Mouse (Mus musculus) lung, embryonic 14.5 days (tissue): Measurements from ENCODE around the gene Fcnb. TPM values are rescaled to one million over a fixed set of nuclear protein-coding genes. Genes with fewer than 3 reads are reported as not detected.

Experiments
- ATAC-seq: fragments of 200-750 bp; cut with Nextera tagmentation; 2 replicates; pipeline ENCODE4 v1.8.0; 2017; ENCODE audit warnings: mild to moderate bottlenecking, moderate TSS enrichment, moderate library complexity; ENCODE audit not compliant: insufficient read depth
- DNase-seq: peaks from one replicate; pipeline ENCODE4 v3.0.0-alpha.2; 2015
- H3K27ac ChIP-seq: fragments of 300-500 bp; sonication (generic); 2 replicates; pipeline ENCODE4 v1.5.1; 2014; ENCODE audit warnings: low read depth, mild to moderate bottlenecking, moderate library complexity
- H3K27me3 ChIP-seq: fragments of 300-500 bp; sonication (generic); 2 replicates; pipeline ENCODE4 v1.6.1; 2014; ENCODE audit warnings: low read length, control low read depth; ENCODE audit not compliant: insufficient read depth
- H3K36me3 ChIP-seq: fragments of 300-500 bp; sonication (generic); 2 replicates; pipeline ENCODE4 v1.6.1; 2014; ENCODE audit warnings: control low read depth; ENCODE audit not compliant: insufficient read depth
- H3K4me1 ChIP-seq: fragments of 300-500 bp; sonication (generic); 2 replicates; pipeline ENCODE4 v1.6.1; 2014; ENCODE audit warnings: antibody characterized with exemption, control low read depth; ENCODE audit not compliant: insufficient read depth
- H3K4me2 ChIP-seq: fragments of 300-500 bp; sonication (generic); 2 replicates; pipeline ENCODE4 v1.6.1; 2014; ENCODE audit warnings: mild to moderate bottlenecking
- H3K4me3 ChIP-seq: fragments of 300-500 bp; sonication (generic); 2 replicates; pipeline ENCODE4 v1.5.1; 2014; ENCODE audit warnings: low read depth, low read length
- H3K9ac ChIP-seq: fragments of 300-500 bp; sonication (generic); 2 replicates; pipeline ENCODE4 v1.6.1; 2014
- H3K9me3 ChIP-seq: fragments of 300-500 bp; sonication (generic); 2 replicates; pipeline ENCODE4 v1.6.1; 2016; ENCODE audit warnings: low read depth, low read length, control low read depth
- CTCF ChIP-seq: IDR thresholded peaks from 2 replicates; pipeline ENCODE4 v1.5.1; 2016; ENCODE audit warnings: antibody characterized with exemption, low read depth
- WGBS: fragments of 180-500 bp; shearing (Covaris S2); extraction: QIAGEN DNeasy Blood & Tissue Kit; methylation state at CpG from one replicate; pipeline ENCODE4 v1.1.7; 2014; 5-methylcytosine and 5-hydroxymethylcytosine counted together
- polyA plus RNA-seq: library from polyadenylated mRNA; unstranded; fragments of >200 nt; fragmentation: Nextera tagmentation; extraction: Ambion mirVana; gene quantifications from 2 replicates; pipeline ENCODE4 v1.2.1, GENCODE M21; 2014

The Fcnb gene
- polyA plus RNA-seq, 1 experiment from 2014 or later, result not detected

GRCm38 (mm10) chr2:28098547-28099505 is 14.1 kb upstream of the Fcnb start:
- ATAC-seq, result no peak
- H3K9me3 ChIP-seq, result no peaks in the 10 kb centered on the region
- TF ChIP-seq CTCF, result no peak
- H3K27me3 ChIP-seq, result no peaks in the 10 kb centered on the region
- H3K4me2 ChIP-seq, result peak overlapping the region; percentile 41
- no peak overlapping the region for H3K9ac ChIP-seq
- no peak overlapping the region for H3K27ac ChIP-seq
- H3K4me3 ChIP-seq, result no peak overlapping the region
- no peaks in the 10 kb centered on the region for H3K4me1 ChIP-seq
- peak; percentile 28 for DNase-seq
- WGBS, result 8% methylated on average over 24 of the region's 24 CpGs
- H3K36me3 ChIP-seq, result no peaks in the 10 kb centered on the region

GRCm38 (mm10) chr2:28096751-28097309 is 12.1 kb upstream of the Fcnb start:
- Histone ChIP-seq H3K9me3 (no peaks in the 10 kb centered on the region), H3K4me2 (no peak overlapping the region), H3K36me3 (no peaks in the 10 kb centered on the region), H3K9ac (no peak overlapping the region), H3K27me3 (no peaks in the 10 kb centered on the region), H3K4me3 (no peak overlapping the region), H3K27ac (no peak overlapping the region), H3K4me1 (no peaks in the 10 kb centered on the region)
- WGBS, result 74% methylated on average over 6 of the region's 6 CpGs
- ATAC-seq (no peak), DNase-seq (no peak)
- TF ChIP-seq CTCF, result no peak

DNA sequence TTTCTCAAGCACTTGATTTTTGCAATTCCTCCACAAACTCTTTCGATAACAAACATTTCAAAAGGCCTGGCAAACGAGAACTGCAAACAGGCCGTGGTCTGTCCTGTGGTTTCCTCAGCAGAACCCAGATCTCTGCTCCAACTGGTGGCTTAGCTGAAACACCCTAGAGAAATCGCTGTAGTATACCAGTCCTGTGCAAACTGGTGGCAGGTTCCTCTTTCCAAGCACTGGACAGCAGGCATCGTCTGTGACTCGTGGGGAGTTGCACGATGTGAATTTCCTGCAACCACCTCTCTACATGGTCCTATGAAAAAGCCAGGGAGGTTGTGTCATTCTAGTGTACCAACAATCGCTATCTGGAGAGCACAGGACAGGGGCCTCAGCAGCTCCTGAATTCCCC is 7.4 kb upstream of the Fcnb start:
- Histone ChIP-seq H3K4me1 (no peaks in the 10 kb centered on the region), H3K27ac (no peak overlapping the region), H3K27me3 (no peaks in the 10 kb centered on the region), H3K4me2 (no peak overlapping the region), H3K9me3 (no peaks in the 10 kb centered on the region), H3K4me3 (no peak overlapping the region), H3K36me3 (no peaks in the 10 kb centered on the region), H3K9ac (no peak overlapping the region)
- DNase-seq, result no peak
- ATAC-seq, result no peak
- no peak for TF ChIP-seq CTCF
- 80% methylated on average over 8 of the region's 8 CpGs for WGBS

- Histone ChIP-seq H3K27ac (no peak overlapping the region), H3K36me3 (no peaks in the 10 kb centered on the region), H3K27me3 (no peaks in the 10 kb centered on the region), H3K4me3 (no peak overlapping the region), H3K4me2 (no peak overlapping the region), H3K9me3 (no peaks in the 10 kb centered on the region), H3K9ac (no peak overlapping the region), H3K4me1 (no peaks in the 10 kb centered on the region)
- 79% methylated on average over 6 of the region's 6 CpGs for WGBS
- ATAC-seq (no peak), DNase-seq (no peak)
- TF ChIP-seq CTCF, result no peak
Measured at GRCm38 (mm10) chr2:28091042-28091441, 6.4 kb upstream of the Fcnb start.

GRCm38 (mm10) chr2:28090299-28091008 is 5.8 kb upstream of the Fcnb start:
- Histone ChIP-seq H3K4me2 (no peak overlapping the region), H3K4me3 (no peak overlapping the region), H3K27ac (no peak overlapping the region), H3K9me3 (no peaks in the 10 kb centered on the region), H3K4me1 (no peaks in the 10 kb centered on the region), H3K9ac (no peak overlapping the region), H3K36me3 (no peaks in the 10 kb centered on the region), H3K27me3 (no peaks in the 10 kb centered on the region)
- ATAC-seq (no peak), DNase-seq (no peak)
- WGBS, result 60% methylated on average over 7 of the region's 7 CpGs
- no peak for TF ChIP-seq CTCF

DNA sequence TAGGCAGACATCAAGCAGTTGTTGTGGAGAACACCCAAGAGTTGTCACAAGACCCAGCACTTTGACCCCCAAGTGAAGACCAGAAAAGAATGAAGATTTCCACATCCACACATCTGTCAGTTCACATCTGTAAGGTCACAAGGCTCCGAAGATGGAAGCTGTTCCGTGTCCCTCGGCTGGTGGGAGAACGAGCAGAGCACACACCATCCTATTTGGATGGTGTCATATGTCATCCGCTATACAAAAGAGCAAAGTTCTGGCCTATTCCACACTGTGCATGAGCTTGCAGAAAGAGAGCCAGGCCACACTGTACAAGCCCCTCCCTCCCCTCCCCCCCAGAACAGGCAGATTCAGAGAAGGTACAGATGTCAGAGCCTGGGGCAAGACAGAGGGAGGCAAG is 4.4 kb upstream of the Fcnb start:
- Histone ChIP-seq H3K9me3 (no peaks in the 10 kb centered on the region), H3K4me2 (no peak overlapping the region), H3K9ac (no peak overlapping the region), H3K4me3 (no peak overlapping the region), H3K27ac (no peak overlapping the region), H3K27me3 (no peaks in the 10 kb centered on the region), H3K4me1 (no peaks in the 10 kb centered on the region), H3K36me3 (no peaks in the 10 kb centered on the region)
- WGBS, result 19% methylated on average over 5 of the region's 5 CpGs
- peak; percentile 44 for DNase-seq
- ATAC-seq, result peak; percentile 60; the same call in 1 of the 2 replicates
- no peak for TF ChIP-seq CTCF

- ATAC-seq (no peak), DNase-seq (no peak)
- Histone ChIP-seq H3K4me1 (no peaks in the 10 kb centered on the region), H3K4me3 (no peak overlapping the region), H3K4me2 (no peak overlapping the region), H3K9me3 (no peaks in the 10 kb centered on the region), H3K36me3 (no peaks in the 10 kb centered on the region), H3K9ac (no peak overlapping the region), H3K27ac (no peak overlapping the region), H3K27me3 (no peaks in the 10 kb centered on the region)
- 74% methylated on average over 10 of the region's 10 CpGs for WGBS
- 0 out of 2 replicates have a peak, but pooled peaks have one; percentile 18 for TF ChIP-seq CTCF
Measured at GRCm38 (mm10) chr2:28086112-28086511, 1.4 kb upstream of the Fcnb start.
